Mouse (Mus musculus) ES-Bruce4 (cell line): ENCODE data around the gene H2-DMa. TPM values are rescaled to one million over a fixed set of nuclear protein-coding genes. Genes with fewer than 3 reads are reported as not detected.

Experiments used
- H3K27ac ChIP-seq: 2 replicates; pipeline ENCODE4 v1.5.1; 2012; ENCODE audit warnings: low read length, inconsistent platforms; ENCODE audit not compliant: insufficient read depth
- H3K27me3 ChIP-seq: 2 replicates; pipeline ENCODE4 v1.6.1; 2012; ENCODE audit warnings: mild to moderate bottlenecking, low read length, inconsistent platforms; ENCODE audit not compliant: control insufficient read depth, poor library complexity, insufficient read depth, severe bottlenecking
- H3K36me3 ChIP-seq: 2 replicates; pipeline ENCODE4 v1.6.1; 2012; ENCODE audit warnings: inconsistent platforms, mild to moderate bottlenecking, low read length, moderate library complexity; ENCODE audit not compliant: control insufficient read depth, poor library complexity, insufficient read depth, severe bottlenecking
- H3K4me1 ChIP-seq: one replicate; pipeline ENCODE4 v1.8.1; 2011; ENCODE audit warnings: low read length; ENCODE audit not compliant: control insufficient read depth, insufficient read depth
- H3K4me3 ChIP-seq: 2 replicates; pipeline ENCODE4 v1.5.1; 2011; ENCODE audit warnings: low read depth, mild to moderate bottlenecking, low read length
- H3K9ac ChIP-seq: 2 replicates; pipeline ENCODE4 v1.6.1; 2012; ENCODE audit warnings: low read depth, mild to moderate bottlenecking, inconsistent platforms; ENCODE audit not compliant: poor library complexity, severe bottlenecking
- H3K9me3 ChIP-seq: replicated peaks from 2 replicates; pipeline ENCODE4 v1.6.1; 2012; ENCODE audit warnings: mild to moderate bottlenecking, low read length, inconsistent platforms; ENCODE audit not compliant: control insufficient read depth, poor library complexity, insufficient read depth, severe bottlenecking
- CTCF ChIP-seq: IDR thresholded peaks from one replicate; pipeline ENCODE4 v1.8.1; 2011; ENCODE audit warnings: low read depth, low read length
- EP300 ChIP-seq: IDR thresholded peaks from 2 replicates; pipeline ENCODE4 v1.6.1; 2011; ENCODE audit warnings: low read depth, low read length; ENCODE audit not compliant: insufficient read depth
- POLR2A ChIP-seq: IDR thresholded peaks from one replicate; pipeline ENCODE4 v1.8.1; 2011; ENCODE audit warnings: low read length; ENCODE audit not compliant: insufficient read depth
- polyA plus RNA-seq: library from polyadenylated mRNA; stranded (reverse); fragments of >200 nt; gene quantifications from 2 replicates; pipeline ENCODE4 v1.2.4, GENCODE M21; 2011; ENCODE audit warnings: low read depth; ENCODE audit not compliant: missing spikeins, insufficient read depth, insufficient read length

Gene H2-DMa
- polyA plus RNA-seq, 1 experiment = 5.9 TPM

- H3K27ac ChIP-seq = no peak overlapping the region
- H3K4me3 ChIP-seq = peak overlapping the region; percentile 56
- peak overlapping the region; percentile 4 for H3K9ac ChIP-seq
- H3K4me1 ChIP-seq = no peaks in the 10 kb centered on the region
- TF ChIP-seq EP300 (no peak), POLR2A (no peak), CTCF (no peak)
- no peaks in the 10 kb centered on the region for H3K27me3 ChIP-seq
- peaks cover 74% of the 10 kb centered on the region for H3K36me3 ChIP-seq
- no peaks in the 10 kb centered on the region for H3K9me3 ChIP-seq
Measured at GRCm38 (mm10) chr17:34116736-34117370, 2.5 kb upstream of the H2-DMa start.

DNA sequence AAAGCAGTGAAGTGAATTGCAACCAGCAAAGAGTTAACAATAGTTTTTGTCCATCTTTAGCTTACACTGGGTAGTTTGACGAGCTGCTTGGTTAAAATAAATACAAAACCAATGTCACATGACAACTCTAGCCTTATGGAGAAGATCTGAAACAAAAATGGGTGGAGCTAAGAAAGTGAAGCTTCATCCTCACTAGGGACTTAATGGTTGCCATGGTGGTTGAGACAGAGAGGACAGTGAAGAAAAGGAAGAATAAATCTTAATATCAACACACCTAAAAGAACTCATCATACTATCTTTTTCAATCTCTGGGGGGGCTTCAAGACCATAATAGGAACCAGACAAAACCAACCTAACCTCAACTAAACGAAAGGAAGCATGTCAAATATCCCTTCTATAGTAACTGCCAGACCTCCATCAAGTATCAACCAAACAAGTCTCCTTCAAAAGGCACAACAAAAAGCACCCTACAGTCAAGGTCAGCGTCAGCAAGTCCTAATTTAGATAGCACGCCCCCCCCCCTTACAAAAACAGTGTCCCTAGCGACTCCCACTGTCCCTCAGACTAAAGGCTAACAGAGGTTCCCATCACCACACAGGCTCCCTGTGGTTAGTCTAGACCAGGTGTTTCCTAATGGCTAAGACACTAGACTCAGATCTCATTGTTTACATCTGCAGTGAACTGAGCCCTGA, 1.8 kb upstream of the H2-DMa start:
- Histone ChIP-seq H3K4me1 (no peaks in the 10 kb centered on the region), H3K4me3 (peak overlapping the region; percentile 96), H3K27me3 (no peaks in the 10 kb centered on the region), H3K27ac (no peak overlapping the region), H3K9ac (peak overlapping the region; percentile 96), H3K36me3 (peaks cover 67% of the 10 kb centered on the region), H3K9me3 (no peaks in the 10 kb centered on the region)
- TF ChIP-seq EP300 (no peak), POLR2A (no peak), CTCF (no peak)

- TF ChIP-seq EP300 (no peak), POLR2A (no peak), CTCF (no peak)
Measured at GRCm38 (mm10) chr17:34118113-34118872, 1.0 kb upstream of the H2-DMa start.

GRCm38 (mm10) chr17:34118873-34119248, 480 bp upstream of the H2-DMa start:
- no peaks in the 10 kb centered on the region for H3K4me1 ChIP-seq
- H3K27me3 ChIP-seq = no peaks in the 10 kb centered on the region
- peak overlapping the region; percentile 46; the same call in 1 of the 2 replicates for H3K27ac ChIP-seq
- no peak for TF ChIP-seq CTCF
- TF ChIP-seq EP300 = 0 out of 2 replicates have a peak, but pooled peaks have one; percentile 8
- TF ChIP-seq POLR2A = no peak
- H3K9ac ChIP-seq = peak overlapping the region; percentile 96
- peaks cover 54% of the 10 kb centered on the region for H3K36me3 ChIP-seq
- no peaks in the 10 kb centered on the region for H3K9me3 ChIP-seq
- H3K4me3 ChIP-seq = peak overlapping the region; percentile 96

More at GRCm38 (mm10) chr17:34118113-34118872, 1.0 kb upstream of the H2-DMa start:
- Histone ChIP-seq H3K4me1 (no peaks in the 10 kb centered on the region), H3K27ac (peak overlapping the region; percentile 46; the same call in 1 of the 2 replicates), H3K9me3 (no peaks in the 10 kb centered on the region), H3K36me3 (peaks cover 59% of the 10 kb centered on the region), H3K9ac (peak overlapping the region; percentile 96), H3K27me3 (no peaks in the 10 kb centered on the region), H3K4me3 (peak overlapping the region; percentile 96)

- H3K9ac ChIP-seq = peak overlapping the region; percentile 98
- peak overlapping the region; percentile 95 for H3K4me3 ChIP-seq
- H3K27ac ChIP-seq = peak overlapping the region; percentile 88
- no peaks in the 10 kb centered on the region for H3K9me3 ChIP-seq
- 0 out of 2 replicates have a peak, but pooled peaks have one; percentile 33 for TF ChIP-seq EP300
- TF ChIP-seq POLR2A = no peak
- H3K4me1 ChIP-seq = no peaks in the 10 kb centered on the region
- no peaks in the 10 kb centered on the region for H3K27me3 ChIP-seq
- H3K36me3 ChIP-seq = peaks cover 40% of the 10 kb centered on the region
Measured at GRCm38 (mm10) chr17:34120180-34120723, 911 bp downstream of the H2-DMa start.
